In the genomic region with DNA sequence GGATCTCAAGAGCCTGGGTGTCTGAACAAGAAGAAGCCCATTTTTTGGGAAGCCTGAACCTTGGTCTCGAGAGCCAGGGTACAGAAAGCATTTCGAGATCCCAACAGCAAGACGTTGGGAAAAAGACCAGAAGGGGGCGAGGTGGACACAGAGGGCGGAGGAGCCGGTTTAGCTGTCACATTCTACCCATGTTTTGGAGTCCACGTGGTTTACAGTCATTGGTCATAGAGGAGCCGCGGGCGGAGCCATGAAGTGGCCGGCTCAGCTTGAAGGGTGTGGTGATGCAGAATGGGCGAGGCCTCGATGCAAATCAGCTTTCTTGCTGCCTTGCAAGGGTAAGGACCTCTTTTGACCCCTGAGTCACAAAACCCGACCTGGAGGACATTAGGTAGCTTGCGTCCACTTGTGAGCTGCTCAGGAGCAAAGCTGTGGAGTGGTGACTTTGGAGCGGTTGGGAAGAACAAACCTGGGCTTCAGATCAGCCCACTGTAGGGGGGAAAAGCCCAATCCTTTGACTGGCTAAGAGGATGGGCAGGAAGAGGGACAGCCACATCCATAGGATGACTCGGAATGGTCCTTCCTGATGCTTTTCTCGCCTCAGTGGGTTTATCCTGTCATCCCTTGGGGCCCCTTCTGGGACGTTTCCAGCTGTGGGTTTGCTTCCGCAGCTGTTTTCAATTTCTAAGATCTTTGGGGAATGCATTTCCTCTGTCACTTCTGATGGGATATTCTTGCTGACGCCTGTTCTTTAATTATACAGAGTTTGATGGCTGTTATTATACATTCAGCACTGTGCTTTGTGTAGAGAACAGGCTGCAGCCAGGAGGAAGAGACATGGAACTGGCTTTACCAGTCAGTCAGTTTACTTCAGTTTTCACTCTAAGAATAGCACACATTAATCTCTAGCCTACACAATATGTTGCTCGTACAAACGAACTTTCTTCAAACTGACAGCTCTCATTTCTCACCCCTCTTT, we compare ENCODE assay signal across 8 mouse cellular contexts. TPM values are rescaled to one million over a fixed set of nuclear protein-coding genes. Genes with fewer than 3 reads are reported as not detected.
A peak's percentile ranks its signal among the peaks of the same experiment; 100 is the strongest.
DNase-seq lines count a peak whose midpoint lies in the region; ATAC-seq and TF ChIP-seq lines count a peak whose summit lies in the region.

No protein-coding gene starts in this region.

- H3K4me3 ChIP-seq in liver, embryonic 11.5 days (ENCODE audit: low read depth, low read length): no peak overlapping the region
- H3K4me3 ChIP-seq in thymus, adult 2 months (ENCODE audit: control insufficient read depth, insufficient read depth, low read length): no peak overlapping the region

- H3K4me2 ChIP-seq in liver, embryonic 11.5 days: peak overlapping the region; percentile 36; the same call in 1 of the 2 replicates

- no peak overlapping the region for H3K9ac ChIP-seq in liver, embryonic 11.5 days (ENCODE audit: low read depth, low read length)

- peak; percentile 81 for ATAC-seq in liver, embryonic 11.5 days (replicated peaks; ENCODE audit: low FRiP score)
- peak; percentile 72 for ATAC-seq in monocyte, adult 5-6 weeks (replicated peaks; ENCODE audit: insufficient number of reproducible peaks, low FRiP score, low TSS enrichment, poor library complexity, severe bottlenecking)

- TF ChIP-seq CTCF in thymus, adult 2 months (IDR thresholded peaks at IDR 0.05; ENCODE audit: borderline replicate concordance, control insufficient read depth, extremely low read depth, insufficient read depth, low read length, poor library complexity): no peak

- WGBS in liver, embryonic 11.5 days: 11% methylated on average over 23 of the region's 23 CpGs
- 14% methylated on average over 23 of the region's 23 CpGs for WGBS in thymus, adult 2 months

- H3K36me3 ChIP-seq in liver, embryonic 11.5 days (ENCODE audit: control insufficient read depth, insufficient read depth, low read length): no peaks in the 10 kb centered on the region
- H3K36me3 ChIP-seq in thymus, adult 2 months (ENCODE audit: control insufficient read depth, insufficient read depth, low read length): no peaks in the 10 kb centered on the region

- TF ChIP-seq POLR2A in thymus, adult 2 months (IDR thresholded peaks at IDR 0.05; ENCODE audit: control insufficient read depth, extremely low read depth, insufficient read depth, low read length, poor library complexity): no peak

- peak; percentile 49 to 55 for DNase-seq in cerebellum, postnatal 14 days
- no peak for DNase-seq in cerebellum, adult 11 months
- peak; percentile 64 for DNase-seq in c-Kit-positive CD71-negative TER-119-negative erythroid progenitor cells, embryonic 14.5 days (ENCODE audit: low read depth)
- peak; percentile 22 for DNase-seq in gastrocnemius, postnatal 10 days
- DNase-seq in induced T-regulatory cell, adult 2 months (ENCODE audit: low read depth): peak; percentile 49
- peak; percentile 47 for DNase-seq in liver, embryonic 11.5 days (ENCODE audit: low spot score)
- DNase-seq in thymus, adult 2 months: peak; percentile 38

- H3K4me1 ChIP-seq in liver, embryonic 11.5 days (replicated peaks; ENCODE audit: control insufficient read depth, insufficient read depth, low read length): no peaks in the 10 kb centered on the region
- peaks cover 6% of the 10 kb centered on the region for H3K4me1 ChIP-seq in thymus, adult 2 months (replicated peaks; ENCODE audit: control insufficient read depth, insufficient read depth, low read length)

- H3K27me3 ChIP-seq in liver, embryonic 11.5 days (replicated peaks; ENCODE audit: control insufficient read depth, insufficient read depth, low read length): 0 out of 2 replicates have a peak, but pooled peaks cover 3% of the 10 kb centered on the region
- no peaks in the 10 kb centered on the region; the same call in 1 of the 2 replicates for H3K27me3 ChIP-seq in thymus, adult 2 months (ENCODE audit: control insufficient read depth, insufficient read depth, low read length)

- no peaks in the 10 kb centered on the region for H3K9me3 ChIP-seq in liver, embryonic 11.5 days (ENCODE audit: control insufficient read depth, low read length)

- H3K27ac ChIP-seq in liver, embryonic 11.5 days (ENCODE audit: low read depth, low read length): no peak overlapping the region
- no peak overlapping the region for H3K27ac ChIP-seq in thymus, adult 2 months (ENCODE audit: control insufficient read depth, insufficient read depth, low read length)

RNA-seq across cellular contexts. Expression of a gene that starts 22.1 kb away (rescaled TPM):
- under 1 TPM; 0.05 to 0.09 TPM for total RNA-seq in gastrocnemius, postnatal 10 days (2021)
- 0.34 and 0.42 TPM in 2 replicates for polyA plus RNA-seq in liver, embryonic 11.5 days (2014; fragmentation: Nextera tagmentation; extraction: Ambion mirVana)
- 0.43 to 1.3 TPM (median 1.1 TPM) in 3 replicates for total RNA-seq in monocyte, adult 5-6 weeks (2017)
- 9.6 and 9.8 TPM in 2 replicates for polyA plus RNA-seq in thymus, adult 2 months (2012; rRNA removed)

RNA-seq across cellular contexts. Expression of a gene that starts 23.4 kb away (rescaled TPM):
- 1 to 10 TPM in 1 of 2 experiments, under 1 TPM in 1; 0.82 to 1.4 TPM for total RNA-seq in gastrocnemius, postnatal 10 days (2021)
- polyA plus RNA-seq in liver, embryonic 11.5 days (2014; fragmentation: Nextera tagmentation; extraction: Ambion mirVana): 3.4 and 3.6 TPM in 2 replicates
- 24.5 to 27.2 TPM (median 25.1 TPM) in 3 replicates for total RNA-seq in monocyte, adult 5-6 weeks (2017)
- 14.9 and 22.1 TPM in 2 replicates for polyA plus RNA-seq in thymus, adult 2 months (2012; rRNA removed)

Comparison
In these comparisons a context has a peak if more than half of its experiments do, and no peak if none do; other contexts are left out.
1. RNA of a gene that starts 23.4 kb away (total RNA-seq): 24.5 to 27.2 TPM in monocyte, adult 5-6 weeks; 0.82 to 1.4 TPM in gastrocnemius, postnatal 10 days; every median in the first group is over 10 times any median in the second.